Mouse (Mus musculus) urinary bladder, postnatal 36 days (tissue): ENCODE data around the gene Smox.
A peak's percentile ranks its signal among the peaks of the same experiment; 100 is the strongest.

Source experiments
- DNase-seq, 2 experiments: peaks; one replicate each; pipeline ENCODE4 v3.0.0; 2022; ENCODE audit warnings: low spot score in 2 of 2, mixed read lengths in 1 of 2

Smox gene

DNA sequence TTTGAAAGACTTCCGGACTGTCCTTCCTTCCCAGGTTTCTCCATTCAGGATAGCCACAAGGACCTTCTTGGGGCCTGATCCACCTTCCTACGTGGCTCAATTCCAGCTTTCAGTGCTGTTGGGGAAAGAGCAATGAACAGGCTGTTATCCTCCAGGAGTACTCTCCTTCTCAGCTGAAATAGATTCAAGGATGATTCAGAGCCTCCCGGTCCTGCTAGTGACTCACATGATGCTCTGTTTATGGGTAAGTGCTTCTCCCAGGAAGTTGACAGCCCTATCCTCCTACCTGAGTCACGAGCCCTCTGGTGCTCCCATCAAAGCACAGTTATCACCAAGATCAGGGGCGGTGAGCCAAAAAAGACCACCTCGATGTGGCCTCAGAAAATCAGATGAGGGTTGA is 7.1 kb upstream of the Smox start:
- DNase-seq, result no peak

DNA sequence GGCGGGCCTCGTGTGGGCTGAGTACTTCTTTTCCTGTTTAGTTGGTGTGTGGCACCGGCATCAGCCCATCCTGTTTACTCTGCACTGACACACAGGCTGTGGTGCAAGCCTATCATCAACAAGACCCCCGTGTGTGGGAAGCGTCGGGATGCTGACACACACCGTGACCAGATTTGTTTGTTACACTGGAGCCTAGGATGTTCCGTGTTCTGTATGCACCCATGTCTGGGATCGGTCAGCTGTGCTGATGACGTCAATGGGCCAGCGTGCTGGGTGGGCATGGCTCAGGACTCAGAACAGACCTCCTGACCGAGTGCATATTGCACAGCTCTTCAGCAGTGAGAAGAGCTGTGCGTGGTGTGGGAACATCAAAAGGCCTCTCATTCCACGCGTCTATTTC is 6.2 kb upstream of the Smox start:
- DNase-seq, result no peak

DNA sequence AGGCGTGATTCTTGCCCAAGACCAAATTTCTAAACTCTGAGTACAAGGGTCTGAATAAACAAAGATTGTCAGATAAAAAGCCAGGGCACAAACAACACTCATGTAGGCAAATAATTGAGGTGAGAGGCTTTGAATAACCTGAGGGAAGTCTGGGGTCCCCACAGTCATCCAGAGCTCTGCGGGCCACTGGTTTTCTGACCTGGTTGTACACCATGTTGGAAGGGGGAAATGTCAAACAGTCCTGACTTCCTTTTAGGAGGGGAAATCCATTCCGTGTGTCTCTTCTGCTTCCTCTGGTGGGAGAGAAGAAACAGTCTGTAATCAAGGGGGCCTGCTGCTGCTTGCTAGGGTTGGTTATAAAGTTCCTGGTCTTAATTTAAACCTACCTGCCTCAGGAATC is 5.2 kb upstream of the Smox start:
- no peak for DNase-seq

DNA sequence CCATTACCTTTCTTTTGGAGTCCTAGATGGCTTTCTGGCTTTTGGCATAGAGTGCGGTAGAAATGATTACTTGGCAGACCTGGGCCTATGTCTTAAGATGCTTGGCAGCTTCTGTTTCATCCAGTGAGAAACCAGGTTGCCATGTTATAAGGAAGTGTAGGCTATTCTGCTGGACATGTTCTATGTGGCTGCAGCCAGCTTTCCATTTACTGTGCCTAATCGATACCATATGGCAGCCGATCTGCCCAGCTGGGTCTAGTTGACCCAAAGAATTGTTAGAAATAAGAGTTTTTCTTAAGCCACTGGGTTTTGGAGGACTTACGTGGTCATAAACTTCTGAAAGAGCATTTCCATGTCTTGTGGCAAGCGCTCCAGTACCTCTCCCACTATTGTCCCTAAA is 4.0 kb upstream of the Smox start:
- DNase-seq, result no peak

DNA sequence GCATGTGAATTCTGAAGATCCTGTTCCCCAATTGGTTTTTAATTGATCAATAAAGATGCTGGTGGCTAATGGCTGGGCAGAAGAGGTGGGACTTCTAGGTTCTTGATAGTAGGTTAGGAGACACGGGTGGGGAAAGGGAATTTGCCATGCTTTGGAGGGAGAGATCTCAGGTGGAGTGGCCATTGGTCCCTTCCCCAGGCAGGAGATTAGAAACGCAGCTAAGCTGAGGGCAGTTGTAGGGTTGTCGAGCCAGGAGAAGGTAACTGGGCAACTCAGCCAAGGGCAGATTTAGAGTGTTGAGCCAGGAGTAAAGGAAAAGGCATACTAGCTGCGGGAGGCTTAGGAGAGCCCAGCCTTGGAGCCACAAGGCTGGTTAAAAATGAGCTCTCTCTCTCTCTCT is 3.0 kb upstream of the Smox start:
- DNase-seq, result no peak

DNA sequence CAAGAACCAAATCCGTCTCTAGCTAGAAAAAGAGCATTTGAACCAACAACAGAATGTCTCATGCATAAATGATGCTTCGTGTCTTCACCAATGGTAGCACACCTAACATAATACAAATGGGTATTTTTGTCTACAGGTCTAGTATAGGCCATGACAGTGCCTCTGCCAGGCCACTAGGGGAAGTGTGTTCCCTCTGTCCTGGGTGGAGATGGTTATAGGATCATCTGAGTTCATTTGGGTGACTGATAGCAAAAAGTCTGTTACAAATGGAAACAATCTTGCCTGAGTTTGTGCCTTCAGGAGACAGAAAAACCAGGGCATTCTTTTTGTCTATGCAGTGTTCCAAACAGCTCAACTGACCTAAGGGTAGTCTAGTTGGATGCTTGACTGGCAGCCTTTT is 2.4 kb upstream of the Smox start:
- no peak for DNase-seq

DNA sequence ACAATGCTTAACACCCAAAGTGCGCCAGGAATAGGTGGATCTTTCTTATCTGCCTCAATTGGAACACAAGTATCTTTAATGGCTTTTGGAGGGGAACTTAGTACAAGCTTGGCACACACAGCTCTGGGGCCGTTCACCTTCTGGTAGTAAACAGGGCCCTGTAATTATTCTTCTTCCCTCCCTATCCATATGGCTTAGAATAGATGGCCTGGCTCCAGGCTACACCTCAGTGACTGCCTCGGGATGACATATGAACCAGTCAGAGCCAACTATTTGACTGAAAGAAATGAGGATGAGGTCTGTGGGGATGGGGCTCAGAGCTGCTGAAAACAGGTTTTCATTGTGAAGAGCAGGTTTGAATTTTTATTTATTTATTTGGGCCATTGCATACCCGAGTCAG is 1.7 kb upstream of the Smox start:
- DNase-seq, result no peak

DNA sequence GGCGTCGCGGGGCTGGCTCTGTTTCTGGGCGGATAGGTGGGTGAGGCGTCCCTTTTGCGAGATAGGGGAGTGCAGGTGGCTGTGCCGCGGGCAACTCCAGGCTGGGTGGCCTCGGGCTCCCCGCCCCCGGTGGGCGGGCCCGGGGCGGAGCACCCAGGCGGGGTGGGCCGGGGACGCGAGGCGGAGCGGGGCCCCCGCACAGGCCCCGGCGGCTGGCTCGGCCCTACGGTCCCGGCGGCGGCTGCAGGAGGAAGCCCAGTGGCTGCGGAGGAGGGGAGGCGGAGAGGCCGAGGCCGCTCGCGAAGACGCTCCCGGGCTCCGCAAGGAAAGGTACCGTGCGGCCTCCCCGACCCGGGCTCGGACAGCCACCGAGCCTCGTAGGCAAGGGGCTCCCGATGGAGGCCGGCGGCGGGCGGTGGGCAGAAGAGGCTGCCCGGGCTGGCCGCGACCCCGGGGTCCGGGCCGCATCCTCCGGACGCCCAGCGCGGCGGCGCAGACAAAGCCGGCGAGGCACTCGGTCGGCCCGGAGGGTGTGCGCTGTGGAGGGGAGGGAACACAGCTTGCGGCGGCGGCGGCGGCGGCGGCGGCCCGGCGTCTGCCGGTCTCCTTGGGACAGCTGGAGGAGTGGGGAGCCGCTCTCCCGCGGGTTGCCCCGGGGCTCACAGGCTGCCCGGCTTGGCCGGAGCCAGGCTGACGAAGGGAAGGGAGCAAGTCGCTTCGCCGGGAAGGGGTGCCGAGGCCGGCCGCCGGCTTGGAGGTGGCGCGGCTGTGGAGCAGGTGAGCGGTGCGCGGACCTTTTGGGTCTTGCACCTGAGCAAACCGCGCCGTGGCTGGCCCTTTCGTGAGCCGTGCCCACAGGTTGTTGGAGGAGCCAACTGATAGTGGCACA is 655 bp downstream of the Smox start:
- DNase-seq, result peak; percentile 69 to 83

DNA sequence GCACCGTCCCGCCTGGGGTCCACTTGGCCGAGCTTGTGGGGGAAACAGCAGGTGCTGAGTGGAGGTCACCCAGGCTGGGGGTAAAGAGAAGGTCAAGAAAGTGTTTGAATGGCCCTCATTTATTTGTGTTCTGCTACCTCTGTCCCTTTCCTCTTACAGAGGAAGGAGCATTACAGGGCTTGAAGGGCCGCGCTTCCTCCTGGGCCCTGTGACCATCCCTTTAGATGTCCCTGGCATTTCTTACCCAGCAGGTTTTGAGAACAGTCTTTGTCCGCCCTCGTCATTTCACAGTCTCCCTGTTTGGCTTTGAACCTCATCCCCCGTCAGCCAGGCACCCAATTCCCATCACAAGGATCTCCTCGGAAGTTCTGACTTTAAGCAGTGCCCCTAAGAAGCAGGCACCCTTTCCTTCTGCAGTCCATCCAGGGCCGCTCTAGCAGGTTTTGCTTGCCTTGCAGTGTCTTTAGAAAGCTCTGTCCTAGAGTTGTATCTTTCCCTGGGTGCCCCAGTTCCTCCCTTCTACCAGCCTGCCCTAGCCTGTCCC is 1.4 kb downstream of the Smox start:
- no peak for DNase-seq

DNA sequence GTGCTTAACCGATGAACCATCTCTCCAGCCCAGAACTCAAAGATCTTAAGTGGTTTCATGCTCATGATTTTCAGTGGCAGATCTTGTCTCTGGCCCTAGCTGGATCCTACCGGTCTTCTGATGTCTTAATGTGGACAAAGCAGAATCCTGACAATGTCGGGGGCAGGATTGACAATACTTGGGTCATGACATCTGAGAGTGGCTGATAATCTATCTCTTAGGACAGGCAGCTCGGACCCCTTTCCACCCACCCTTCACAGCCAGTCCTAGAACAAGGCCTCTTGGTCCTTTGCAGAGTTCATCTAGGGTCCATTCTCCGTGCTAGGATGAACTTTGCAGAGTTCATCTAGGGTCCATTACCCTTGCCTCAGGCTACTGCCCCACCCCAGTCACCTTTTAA is 2.1 kb downstream of the Smox start:
- DNase-seq, result no peak

DNA sequence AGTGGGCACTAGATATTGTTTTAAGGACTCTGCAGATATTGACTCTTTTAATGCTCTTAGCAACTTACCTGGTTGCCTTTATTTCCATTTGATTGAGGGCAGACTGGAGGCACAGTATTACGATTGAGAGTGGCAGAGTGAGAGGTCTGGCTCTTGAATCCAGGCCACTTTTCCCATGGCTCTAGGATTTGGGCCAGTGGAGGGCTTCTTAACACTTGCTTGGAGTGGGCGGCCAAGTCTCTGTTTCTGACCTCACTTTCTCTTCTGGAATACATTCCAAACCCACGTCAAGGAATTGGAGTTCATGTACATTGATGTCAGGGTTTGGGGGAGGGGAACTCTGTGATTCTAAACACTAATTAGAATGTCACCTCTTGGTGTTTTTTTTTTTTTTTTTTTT is 4.0 kb downstream of the Smox start:
- DNase-seq, result no peak

DNA sequence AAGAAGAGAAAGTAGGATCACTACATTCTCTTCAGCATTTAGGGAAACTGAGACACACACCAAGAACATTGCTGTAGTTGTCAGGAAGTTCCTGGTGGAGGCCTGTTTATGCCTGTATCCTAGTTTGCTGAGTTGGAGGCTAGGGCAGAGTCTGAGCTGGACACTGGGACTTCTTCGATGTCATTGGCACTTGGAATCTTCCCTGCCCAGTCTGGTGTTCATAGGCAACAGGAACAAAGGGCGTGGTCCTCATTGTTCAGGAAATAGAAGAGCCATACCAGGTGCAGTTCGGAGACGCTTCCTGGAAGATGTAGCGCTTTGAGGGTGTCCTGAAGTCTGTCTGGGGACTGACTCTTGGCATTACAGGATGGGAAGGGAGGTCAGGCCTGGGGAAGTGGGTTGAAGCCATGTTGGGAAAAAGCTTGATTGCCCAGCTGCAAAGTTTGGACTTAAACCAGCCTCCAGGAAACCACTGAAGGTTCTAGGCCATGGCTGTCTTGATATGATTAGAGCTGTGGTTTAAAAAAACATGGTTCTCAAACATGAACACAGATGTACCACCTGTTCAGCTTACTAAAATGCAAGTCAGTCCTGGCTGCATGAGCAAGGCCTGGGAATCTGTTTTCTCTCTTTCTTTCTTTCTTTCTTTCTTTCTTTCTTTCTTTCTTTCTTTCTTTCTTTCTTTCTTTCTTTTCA is 5.0 kb downstream of the Smox start:
- DNase-seq, result no peak

DNA sequence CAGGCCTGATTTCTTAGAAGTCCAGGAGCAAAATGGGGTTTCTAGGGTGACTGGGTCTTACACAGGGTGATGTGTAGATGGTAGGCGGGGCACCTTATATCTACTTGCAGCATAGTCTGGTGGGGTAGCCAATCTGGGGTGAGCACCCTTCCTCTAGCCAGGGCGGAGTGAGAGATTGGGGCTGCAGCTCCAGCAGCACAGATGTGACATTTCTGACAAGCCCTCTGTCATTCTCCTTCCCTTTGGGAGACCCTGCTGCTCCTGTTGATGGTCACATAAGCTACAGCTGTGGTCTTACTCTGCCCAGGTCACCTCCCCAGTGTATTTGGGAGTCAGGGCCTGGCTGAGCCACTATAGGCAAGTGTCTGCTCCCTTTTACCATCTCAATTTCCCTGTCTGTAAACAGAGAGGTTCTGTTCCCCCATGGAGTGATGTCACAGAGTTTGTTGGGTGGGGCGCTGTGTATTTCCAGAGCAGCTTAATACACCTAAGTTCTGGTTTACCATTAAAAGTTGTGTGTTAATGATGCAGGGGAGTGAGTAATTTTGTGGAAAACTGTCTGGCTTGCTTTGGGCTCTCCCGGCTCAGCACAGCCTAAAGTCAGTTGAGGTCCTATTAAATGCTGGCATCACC is 6.0 kb downstream of the Smox start:
- no peak for DNase-seq

DNA sequence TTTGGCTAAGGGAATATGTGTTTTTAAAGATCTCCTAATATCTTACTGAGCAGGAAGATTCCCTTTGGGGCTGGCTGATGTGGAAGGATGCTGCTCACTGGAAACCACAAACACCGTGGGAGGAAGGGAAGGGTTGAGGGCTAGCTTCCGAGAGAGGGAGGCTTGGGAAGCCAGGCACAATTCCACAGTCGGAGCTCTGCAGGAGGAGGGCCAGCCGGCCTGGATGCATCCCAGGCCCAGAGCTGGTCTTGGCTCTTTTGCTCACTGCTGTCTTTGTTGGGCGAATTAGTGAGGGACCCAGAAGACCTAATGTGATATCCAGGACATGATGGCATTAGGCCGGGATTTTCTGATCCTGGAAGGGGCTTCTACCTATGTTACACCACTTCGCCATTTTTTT is 6.9 kb downstream of the Smox start:
- DNase-seq, result no peak

DNA sequence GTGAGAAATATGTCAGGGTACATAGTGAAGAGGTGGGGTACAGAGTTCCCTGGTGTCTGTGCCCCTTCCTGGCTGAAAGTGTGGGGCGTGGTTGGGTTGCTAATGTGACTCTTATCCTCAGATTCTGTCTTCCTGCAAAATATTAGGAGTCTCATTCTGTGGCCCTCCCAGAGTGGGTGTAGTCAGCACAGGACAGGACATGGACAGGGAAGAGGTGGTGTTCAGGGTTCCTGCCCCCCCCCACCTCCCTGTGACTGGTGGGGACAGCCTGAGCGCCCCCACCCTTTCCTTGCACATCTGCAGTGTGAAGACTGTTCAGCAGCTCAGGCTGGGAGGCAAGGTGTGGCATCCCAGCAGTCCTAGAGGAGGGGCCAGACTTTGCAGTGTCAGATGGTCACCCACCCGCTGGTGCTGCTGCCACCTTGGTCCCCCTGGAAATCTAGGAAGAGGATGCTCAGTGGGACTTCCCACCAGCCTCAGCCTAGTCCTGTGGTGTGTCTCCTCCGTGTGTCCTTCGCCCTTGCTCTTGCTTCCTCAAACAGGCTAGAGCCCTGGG is 8.1 kb downstream of the Smox start:
- DNase-seq, result no peak

DNA sequence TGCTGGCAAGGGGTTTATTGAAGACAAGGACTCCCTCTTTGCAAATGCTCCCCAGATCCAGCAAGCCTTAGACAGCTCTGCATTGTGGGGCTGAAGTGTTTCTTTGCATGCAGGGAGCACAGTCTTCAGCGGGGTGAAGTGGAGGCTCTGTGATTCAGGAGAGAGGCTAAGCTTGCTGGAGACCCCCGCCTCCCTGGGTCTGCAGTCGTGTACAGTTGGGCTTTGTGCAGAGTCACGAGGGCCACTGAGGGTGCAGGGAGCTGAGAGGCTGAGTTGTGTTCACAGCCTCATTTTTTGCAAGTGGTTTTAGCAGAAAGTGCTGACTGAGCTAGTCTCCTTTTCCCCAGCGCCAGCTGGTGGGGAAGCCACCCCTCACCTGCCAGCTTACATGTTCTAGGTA is 10.6 kb downstream of the Smox start:
- no peak for DNase-seq

DNA sequence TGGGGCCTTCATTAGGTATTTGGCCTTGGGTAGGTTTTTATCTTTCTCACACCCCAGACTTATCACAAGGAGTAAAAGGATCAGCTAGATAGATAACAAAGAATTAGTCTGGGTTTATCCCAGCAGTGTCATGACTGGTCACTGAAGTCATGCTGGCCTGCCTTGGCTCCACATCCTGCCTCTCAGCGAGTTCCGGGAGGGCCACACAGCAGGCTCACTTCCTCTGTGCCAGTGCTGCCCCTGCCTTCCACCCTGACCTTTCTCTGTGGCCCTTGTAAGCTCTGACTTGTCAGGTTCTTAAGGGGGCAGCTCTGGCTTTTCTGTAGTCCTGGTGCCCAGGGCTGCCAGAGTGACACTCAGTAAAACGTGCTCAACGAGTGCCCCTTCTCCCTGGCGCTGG is 11.3 kb downstream of the Smox start:
- DNase-seq, result no peak

DNA sequence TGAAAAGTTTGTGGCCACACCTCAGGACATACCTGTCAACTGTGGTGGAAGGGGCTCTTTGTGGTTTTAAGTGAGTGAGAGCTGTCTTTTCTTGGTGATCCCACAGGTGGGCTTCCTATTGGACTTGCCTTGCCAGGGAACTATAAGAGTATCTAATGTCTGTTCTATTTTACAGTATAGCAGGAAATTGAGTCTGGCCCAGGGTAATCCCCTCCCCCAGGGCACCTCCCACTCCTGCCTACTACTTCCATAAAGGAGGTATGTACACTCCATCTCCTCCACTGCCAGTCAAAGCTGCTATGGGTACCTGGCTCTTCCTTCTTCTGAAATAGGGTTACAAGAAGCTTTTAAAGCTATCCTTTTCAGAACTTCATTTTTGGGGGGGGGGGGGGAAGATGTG is 14.1 kb downstream of the Smox start:
- no peak for DNase-seq

DNA sequence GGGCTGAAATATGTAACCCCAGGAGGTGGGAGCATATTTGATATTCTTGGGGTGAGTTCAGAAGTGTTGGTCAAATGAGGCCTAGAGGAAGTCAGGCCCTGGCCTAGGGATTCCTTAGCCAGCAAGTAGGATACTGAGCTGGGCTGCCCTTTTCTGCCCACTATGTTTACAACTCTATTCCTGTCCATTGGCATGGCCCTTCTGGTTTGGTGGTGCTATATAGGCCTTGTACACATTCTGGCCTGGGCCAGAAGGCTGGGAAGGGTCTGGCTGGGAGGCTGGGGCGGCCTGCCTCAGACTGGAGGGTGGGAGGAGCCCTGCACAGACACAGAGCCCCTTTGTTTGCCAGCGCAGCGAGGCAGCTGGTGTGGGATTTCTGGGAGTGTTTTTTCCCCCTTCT is 15.1 kb downstream of the Smox start:
- DNase-seq, result no peak

DNA sequence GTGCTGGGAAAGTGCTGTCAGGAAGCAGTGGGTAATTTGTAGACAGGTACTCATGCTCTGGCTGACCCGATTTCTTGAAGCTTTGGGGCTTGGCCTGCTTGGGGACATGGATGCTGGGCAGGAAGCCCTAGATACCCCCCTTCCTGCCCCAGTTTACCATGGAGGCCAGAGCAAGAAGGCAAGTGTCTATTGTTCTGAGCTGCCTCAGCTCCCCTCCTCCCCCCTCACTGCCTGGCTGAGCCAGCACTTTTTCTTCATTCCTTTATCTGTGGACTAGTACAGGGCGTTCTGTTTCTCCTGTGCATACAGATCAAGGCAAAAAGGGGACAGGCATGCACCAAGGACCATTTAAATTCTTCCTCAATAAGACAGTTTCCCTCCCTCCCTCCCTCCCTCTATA is 17.2 kb downstream of the Smox start:
- DNase-seq, result no peak

DNA sequence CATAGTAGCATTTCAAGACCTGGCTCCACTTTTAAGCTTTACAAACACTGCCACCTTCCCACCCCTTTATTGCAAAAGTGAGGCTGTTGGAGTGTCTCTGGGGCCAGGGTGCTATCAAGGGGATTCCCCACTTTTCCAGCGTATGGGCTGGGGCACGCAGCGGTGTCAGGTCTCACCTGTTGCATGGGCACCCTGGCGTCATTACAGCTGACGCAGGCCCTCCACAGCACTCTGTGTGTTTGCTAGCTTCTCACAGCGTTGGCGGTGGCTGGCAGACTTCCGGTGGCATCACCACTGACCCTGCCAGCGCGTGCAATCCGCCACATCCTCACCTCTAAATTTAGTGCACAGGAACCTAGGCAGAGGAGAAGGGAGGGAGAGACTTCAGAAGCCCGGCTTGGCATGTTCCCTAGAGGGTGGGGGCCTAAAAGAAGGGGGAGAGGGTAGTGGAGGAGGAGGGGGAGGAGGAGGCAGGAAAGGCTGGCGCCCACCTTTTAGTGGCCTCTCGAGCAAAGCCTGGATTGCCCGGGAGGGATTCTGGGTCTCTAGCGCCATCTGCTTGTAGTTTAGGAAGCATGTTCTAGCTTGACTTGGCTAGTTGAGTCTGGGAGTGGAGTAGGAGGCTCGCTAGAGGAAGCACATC is 18.5 kb downstream of the Smox start:
- peak; percentile 34 to 47 for DNase-seq

DNA sequence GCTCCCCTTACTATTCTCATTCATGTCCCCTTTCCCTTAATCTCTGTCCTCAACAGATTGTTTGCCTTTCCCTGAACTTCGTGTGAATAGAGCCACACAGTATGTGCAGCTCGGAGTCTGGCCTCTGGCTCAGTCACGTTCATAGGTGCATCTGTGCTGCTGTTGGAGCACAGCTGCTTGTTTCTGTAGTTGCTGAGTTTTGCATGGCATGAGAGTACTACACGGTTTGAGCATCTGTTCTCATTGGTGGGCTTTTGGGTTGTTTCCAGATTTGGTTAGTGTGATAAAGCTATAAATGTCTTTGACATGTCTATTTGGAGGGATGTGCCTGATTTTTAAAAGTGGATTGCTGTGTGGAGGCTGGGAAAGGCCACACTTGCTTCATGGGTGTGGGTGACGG is 19.2 kb downstream of the Smox start:
- no peak for DNase-seq
